Mouse (Mus musculus): ENCODE measurements around the gene Serpinb8.

Gene Serpinb8

DNA sequence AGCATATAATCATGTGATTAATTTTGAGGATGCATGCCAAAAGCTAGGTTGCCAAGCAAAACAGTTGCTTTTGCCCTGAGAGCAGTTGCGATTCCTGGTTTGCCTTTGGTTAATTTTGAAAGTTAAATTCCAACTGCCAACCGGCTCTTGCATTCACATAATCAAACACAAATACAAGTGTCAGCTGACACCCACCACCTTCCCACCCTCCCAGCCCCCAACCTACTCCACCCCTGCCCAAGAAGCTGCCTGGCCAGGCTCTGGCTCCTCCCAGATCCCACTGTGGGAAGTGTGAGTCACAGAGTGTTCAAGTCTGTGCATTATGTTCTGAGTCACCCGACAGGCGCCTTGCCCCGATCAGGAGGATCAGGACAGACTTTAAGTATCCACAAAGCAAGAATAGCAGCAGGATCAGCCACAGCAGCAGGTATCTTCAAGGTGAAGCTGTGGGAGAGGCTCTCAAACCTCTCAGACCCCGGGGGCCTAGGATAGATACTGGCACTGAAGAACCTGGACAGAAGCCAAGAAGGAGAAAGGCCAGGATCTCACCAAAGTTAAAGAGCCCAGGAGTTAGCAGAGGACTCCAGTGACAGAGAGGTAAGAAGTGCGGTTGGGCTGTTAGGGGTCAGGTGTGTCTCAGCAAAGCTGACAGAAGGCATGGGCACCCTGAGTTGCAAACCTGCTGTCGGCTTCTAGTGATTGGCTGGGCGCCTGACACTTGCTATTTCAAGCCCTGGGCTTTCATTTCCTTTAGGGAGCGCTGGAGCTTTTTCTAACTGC, at the start of gene Serpinb8:
Serpinb8 (plus strand) TSS at position 316 of the 780 bp plus-strand sequence.
- DNase-seq (ENCODE audit: extremely low spot score, low spot score): no peak

DNA sequence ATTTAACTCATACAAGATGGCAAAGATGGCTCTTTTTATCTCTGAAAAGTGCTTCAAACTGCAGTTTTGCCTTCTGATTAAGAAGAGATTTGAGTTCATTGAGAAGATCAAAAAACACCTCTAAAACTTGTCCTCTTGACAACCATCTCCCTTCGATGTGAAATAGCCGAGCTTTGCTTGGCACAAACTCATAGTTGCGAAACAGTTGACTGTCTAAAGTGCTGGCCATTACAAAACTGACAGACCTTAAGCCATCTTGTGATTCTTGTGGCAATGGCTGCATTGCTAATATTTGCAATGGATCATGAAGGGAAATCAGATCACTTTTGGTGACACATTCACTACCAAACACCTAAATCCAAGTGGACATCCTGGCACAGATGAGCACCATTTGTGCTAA, 30.3 kb upstream of the Serpinb8 start:
- DNase-seq (ENCODE audit: extremely low spot score, low spot score): no peak

DNA sequence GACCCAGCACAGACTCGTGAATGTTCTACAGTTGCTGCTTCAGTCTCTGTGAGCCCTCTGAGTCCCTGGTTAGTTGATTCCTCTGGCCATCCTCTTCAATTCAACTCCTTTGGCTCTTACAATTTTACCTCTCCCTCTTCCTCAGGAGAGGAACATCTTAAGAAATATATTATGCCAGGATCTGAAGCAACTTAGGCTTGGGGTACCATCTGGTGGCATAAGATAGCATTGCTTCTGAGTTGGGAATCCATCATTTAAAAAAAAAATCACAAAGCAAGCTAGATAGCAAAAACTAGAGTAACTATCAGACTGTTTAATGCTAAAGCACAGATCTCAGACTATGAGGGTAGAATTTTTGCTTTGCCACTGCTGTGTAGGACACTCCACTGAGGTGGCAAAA, 27.7 kb upstream of the Serpinb8 start:
- no peak for DNase-seq (ENCODE audit: extremely low spot score, low spot score)

DNA sequence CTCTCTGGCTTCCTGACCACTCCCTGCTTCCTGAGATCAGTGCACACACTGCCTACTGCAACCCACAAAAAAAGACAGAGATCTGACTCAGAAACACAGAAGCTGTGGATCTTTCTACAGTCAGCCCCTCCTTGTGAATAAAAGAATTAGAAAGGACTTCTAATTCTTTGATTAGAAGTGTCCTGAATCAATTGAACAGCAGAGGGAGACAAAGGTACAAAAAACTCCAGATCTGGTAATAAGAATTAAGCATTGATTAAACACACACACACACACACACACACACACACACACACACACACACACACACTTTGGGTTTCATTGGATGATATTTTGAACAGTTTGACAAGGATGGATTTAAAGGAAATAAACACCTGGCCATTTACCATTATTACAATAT, 24.2 kb upstream of the Serpinb8 start:
- no peak for DNase-seq (ENCODE audit: extremely low spot score, low spot score)

DNA sequence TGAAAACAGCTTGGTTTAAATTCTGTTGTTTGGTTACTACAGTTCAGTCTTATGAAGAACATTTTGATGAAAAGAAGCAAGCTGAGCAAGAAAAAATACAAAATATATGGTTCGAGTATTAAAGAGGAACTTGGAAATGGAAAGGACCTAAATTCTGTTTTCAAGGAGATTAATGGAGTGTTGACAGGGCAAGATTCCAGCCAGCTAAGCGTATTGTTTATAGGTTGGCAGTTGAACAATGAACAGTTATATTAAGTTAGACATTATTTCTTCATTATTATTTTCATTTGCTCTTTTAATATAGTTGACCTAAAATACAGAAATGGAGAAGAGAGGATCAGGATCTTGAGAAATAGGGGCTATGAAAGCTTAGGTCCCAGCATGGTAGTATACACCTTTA, 13.7 kb upstream of the Serpinb8 start:
- DNase-seq (ENCODE audit: extremely low spot score, low spot score): no peak

DNA sequence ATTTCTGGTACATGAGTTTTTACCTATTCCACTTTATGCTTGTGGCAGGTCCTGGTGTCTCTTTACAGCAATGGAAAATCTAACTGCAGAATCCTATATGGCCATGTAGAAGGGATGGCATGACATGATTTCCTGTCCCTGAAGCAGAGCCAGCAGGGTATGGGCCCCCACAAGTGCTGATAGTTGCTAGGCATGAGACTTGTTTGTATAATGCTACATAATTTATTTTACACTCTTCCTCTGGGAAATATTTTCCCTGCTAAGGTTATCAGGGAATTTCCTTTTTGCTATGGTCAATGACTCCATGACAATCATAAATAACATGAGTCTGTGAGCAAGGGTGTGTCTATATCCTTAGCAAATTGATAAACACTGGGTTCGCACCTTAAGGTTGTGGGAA, 12.3 kb upstream of the Serpinb8 start:
- no peak for DNase-seq (ENCODE audit: extremely low spot score, low spot score)

DNA sequence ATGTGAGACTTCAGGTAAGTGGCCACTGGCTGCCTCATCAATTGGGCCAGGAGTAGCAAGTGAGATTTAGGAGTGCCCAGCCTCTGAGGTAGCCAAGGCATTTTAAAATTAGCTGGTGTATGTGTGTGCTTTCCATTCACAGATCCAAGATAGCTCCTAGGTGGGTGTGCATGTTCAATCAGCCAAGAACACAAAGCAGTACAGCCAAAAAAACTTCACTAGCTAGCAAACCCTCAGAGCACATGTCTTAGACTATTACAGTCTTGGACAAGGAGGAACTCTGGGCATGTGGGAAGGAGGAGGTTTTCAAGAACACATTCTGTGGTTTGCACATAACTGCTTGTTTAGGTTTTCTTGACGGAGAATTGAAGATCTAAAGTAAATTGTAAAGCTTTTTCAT, 8.6 kb upstream of the Serpinb8 start:
- no peak for DNase-seq (ENCODE audit: extremely low spot score, low spot score)

DNA sequence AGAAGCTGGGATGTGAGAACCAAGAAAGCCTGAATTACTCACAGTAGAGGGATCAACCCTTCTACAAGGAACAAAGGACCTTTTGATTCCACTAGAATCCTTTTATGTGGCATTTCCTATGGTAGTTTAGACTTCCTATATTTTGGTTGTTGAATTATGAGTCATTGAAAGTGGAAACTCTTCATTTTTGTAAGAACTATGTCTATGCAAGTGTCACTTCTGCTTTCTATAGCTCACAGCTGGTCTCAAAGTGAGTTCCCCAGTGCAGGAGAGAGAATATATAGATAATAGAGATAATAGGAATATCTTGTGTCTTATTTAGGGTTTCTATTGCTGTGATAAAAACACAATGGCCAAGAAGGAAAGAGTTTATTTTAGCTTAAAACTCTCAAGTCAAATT, 6.9 kb upstream of the Serpinb8 start:
- no peak for DNase-seq (ENCODE audit: extremely low spot score, low spot score)

DNA sequence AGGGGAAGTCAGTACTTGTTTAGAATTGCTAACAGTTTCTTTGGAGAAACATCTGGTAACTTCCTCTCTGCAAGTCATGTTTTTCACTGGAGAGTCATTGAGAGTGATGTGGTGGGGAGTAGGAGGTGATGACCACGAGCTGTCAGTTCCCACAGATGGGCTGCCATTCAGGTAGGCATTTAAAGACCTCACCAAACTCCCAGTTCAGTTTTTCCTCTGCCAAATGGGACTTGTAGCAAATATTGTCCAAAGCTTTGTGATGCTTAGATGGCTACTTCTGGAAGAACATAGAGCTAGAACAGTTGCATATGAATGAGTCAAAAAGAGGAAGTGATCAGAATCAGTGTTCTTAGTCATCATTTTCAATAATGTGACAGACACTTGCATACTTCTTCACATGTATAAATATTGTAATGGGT, 5.8 kb upstream of the Serpinb8 start:
- DNase-seq (ENCODE audit: extremely low spot score, low spot score): no peak

DNA sequence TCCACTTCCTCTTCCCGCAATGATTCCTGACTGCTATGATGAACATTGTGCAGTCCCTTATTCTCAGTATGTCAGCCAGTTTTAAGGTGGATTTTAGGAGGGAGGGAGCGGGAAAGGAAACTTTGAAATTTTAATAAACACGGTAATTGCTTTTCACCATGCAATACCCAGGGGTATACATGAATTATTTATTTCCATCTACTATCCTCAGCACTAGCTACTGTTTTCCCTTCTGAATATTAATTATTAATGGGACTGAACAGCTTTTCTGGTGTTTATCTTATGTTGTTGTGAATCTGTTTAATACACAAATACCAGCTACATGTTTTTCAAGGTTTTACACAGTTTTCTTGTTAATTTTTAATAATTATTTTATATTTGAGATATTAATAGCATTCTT, 4.9 kb upstream of the Serpinb8 start:
- no peak for DNase-seq (ENCODE audit: extremely low spot score, low spot score)

DNA sequence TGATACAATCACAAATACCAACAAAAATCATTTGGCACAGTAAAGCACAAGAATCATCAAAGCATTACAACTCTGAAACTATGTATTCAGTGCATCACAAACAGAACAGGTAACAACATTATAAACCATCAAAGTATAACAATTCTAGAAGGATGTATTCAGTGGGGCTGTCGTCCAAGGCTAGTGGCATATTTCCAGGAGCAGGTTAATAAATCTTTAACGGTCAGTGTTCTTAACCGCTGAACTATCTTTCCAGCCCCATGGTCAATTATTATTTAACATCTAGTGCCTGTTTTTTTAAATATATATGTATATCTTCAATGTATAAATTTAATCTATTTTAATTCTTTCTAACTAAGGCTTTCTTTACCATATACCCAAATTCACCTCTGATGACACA, 3.6 kb upstream of the Serpinb8 start:
- DNase-seq (ENCODE audit: extremely low spot score, low spot score): no peak

DNA sequence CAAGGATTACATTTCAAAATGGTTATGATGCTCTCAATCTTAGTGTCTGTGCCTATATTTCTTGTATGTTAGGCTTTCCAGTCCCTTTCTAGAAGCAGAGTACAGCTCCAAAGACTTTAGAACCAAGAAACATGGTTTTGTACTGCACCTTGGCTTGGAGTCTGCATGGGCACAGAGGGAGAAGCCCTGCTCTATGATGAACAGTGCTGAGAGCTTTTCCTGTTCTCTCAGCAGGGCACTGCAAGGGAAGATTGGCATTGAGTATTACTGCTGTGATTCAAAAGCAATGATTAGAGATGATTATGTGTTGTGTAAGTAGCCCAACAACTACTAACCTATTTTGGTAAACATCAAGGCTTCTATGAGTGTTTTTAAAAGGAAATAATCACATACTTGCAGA, 1.6 kb upstream of the Serpinb8 start:
- no peak for DNase-seq (ENCODE audit: extremely low spot score, low spot score)

DNA sequence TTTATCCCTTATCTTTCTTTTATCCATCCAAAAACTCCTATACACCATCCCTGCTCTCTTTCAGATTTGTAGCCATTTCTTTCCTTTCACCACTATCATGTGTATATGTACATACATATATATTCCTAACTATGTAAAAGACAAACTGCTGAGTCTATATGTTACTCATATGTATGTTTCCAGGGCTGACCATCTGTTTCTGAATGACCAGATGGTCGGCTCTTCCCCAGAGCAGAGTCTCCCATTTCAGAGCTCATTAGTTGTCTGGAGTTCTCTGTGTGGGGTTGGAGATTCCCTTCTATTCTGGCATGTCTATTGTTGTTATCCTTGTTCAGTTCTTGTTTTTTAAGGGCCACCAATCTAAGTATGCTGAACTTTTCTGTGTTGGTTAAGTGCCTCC, 1.2 kb upstream of the Serpinb8 start:
- no peak for DNase-seq (ENCODE audit: extremely low spot score, low spot score)

DNA sequence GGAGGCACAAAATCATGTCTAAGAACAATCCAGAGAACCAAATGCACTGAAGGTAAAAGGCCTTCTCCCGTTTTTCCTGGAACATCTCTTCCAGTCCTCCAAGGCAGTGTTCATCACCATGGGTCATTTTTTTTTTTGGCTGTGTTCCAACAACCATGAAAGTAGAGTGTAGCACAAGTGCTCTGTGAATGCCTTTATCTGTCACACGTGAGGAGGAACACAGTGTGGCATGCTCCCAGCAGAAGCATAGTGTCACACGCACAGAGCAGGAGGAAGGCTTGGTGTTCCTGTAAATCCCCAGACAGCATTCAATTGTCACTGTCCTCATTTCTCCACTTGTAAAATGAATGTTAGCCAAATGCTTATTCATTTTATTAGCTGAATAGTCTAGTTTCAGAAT, 2.8 kb downstream of the Serpinb8 start:
- DNase-seq (ENCODE audit: extremely low spot score, low spot score): no peak

DNA sequence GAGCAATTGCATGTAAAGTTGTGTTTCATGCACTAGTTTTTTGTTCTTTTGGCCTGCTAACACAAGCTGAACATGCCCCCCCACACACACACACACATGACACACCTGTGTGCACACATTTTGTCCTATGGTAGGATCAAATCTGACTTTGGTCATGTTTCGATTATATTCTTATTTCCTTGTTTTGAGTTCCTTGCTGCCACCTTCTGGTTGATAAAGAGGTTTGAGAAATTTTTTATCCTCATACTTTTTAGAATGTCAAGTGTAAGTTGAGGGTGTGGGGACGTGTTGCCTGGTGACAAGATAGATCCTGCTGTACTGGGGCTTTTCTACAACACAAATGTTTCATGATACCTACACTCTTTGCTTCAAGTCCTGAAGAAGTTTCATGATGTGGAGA, 3.7 kb downstream of the Serpinb8 start:
- no peak for DNase-seq (ENCODE audit: extremely low spot score, low spot score)

DNA sequence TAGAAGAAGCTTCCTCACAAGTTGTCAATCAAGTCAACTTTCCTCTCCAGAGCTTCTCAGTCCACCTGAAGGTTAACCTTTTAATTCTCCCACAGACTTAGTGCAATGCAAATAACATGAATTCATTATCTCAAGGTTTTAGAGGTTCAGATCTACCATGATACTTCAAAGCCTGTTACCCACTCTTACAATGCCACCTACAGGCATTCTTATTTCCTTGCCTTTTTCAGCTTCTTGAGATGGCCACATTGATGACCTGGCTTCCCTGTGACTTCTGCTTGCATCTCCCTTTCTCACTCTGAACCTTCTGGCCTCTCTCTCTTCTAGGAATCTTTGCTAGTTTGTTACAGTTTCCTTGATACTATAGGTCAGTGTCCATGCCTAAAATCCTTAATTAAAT, 7.1 kb downstream of the Serpinb8 start:
- DNase-seq (ENCODE audit: extremely low spot score, low spot score): no peak

DNA sequence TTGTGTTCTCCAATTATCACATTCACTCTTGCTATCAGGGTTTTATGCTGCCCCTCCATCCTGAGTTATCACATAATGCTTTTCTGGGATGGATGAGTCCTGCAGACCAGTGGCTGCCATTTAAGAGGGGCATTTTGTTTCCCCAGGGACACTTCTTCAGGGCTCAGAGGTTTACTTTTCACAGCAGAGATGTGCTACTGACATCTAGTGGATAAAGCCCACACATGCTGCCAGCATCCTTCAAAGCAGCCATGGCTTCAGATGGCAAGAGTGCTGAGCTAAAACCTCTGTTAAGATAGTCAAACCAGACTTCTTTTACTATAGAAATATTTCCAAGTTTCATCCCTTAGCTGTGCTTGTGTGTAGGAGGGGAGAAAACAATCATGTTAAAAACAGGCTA, 8.7 kb downstream of the Serpinb8 start:
- no peak for DNase-seq (ENCODE audit: extremely low spot score, low spot score)

DNA sequence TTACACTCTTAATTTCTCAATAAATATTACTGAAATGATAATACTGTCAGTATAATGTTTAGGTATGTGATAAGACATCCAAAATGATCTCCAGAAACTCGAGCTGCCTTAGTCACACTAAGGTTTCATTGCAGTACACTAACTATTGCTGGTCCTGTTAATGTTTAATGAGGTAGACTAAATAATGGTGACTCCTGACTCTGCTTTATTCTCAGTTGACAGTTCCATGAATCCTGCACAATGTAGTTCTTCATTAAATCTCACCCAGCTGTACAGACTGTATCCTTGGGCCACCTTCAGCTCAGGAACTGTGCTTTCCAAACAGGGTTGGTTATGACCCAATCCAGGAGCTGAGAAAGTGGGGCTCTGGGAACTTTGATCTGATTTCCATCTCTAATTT, 19.1 kb downstream of the Serpinb8 start:
- no peak for DNase-seq (ENCODE audit: extremely low spot score, low spot score)

DNA sequence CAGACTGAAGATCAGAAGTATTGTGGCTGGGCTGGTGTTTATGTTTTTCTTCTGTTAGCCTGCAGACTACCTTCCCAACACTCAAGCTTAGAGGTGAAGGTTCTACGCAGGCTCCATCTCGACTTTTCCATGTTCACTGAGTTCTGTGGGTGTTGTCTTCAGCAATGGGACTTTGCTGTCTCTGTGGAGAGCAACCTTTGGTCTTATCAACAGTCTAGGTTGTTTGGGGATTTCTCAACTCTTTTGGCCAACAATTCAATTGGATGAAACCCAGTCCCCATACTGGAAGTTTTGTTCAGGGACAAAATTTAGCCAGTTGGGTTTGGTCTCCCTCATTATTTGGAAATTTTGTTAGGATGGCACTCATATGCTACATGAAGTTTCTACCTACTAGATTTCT, 24.3 kb downstream of the Serpinb8 start:
- DNase-seq (ENCODE audit: extremely low spot score, low spot score): no peak

DNA sequence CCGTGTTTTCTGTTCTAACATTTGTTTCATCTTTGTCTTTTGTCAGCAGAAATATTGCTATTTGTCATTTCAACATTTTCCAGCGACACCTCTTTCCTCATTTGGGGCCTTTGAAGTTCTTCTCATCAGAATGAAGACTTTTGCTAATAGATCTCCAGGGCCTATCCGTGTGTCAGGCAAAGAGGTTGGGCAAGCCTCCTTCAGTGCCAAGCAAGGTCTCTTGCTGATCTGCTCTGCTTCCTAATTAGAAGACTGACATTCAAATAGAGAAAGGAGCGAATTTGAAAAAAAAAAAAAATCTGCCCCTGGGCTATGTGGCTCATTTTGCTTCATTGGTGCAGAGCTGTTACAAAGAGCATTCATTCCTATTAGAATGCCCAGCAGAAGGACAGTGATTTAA, 32.2 kb downstream of the Serpinb8 start:
- no peak for DNase-seq (ENCODE audit: extremely low spot score, low spot score)

DNA sequence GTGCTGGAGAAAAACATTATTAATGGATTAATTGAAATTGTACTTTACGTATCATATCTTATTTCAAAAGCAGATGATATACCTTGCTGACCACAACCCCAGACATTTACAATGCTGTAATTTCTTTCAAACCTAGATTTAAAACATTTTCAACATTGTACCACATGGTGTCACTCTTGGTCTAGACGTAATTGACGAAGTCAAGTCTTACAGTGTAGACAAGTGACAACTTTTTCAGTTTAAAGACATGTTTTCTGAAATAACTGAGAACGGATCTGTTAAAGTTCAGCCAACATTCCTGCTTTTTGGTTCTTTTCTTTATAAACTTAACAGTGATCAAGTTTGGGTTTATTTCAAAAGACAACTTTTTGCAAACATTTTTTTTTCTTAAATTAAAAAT, 46.1 kb downstream of the Serpinb8 start:
- no peak for DNase-seq (ENCODE audit: extremely low spot score, low spot score)

DNA sequence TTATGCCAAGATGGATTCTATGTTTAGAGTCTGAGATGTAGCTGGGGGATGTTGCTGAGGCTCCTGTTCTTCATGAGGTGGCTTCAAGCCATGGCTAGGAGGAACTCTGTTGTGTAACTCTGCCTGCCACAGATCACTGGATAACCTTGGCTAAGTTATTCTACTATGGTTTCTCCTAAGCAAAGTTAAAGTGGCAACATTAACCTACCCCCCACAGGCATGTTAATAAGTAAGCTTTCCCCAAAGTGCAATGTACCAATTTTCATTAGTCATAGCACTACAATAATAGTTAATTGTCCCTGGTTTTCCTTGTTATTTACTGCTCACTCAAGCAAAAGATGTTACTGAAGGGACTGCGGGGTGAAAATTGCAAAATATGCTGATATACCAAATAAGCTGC, 48.2 kb downstream of the Serpinb8 start:
- DNase-seq (ENCODE audit: extremely low spot score, low spot score): no peak

DNA sequence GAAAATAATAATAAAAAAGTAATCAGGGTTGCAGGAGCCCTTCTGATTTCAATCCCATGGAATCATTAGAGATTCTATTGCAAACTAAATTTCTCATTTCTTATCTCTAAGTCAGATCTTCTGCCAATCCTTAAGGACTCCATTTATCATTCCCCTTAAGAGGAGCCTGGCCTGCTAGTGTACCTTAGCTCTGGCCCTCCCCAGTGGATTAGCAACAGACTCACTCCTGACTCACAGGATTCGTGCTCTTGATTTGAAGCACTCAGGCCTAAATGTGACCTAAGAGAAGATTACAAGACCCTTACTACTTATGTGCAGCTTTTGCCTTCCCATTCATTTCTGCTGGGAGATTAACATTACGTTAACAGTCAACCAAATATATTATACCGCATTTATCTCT, 48.7 kb downstream of the Serpinb8 start:
- DNase-seq (ENCODE audit: extremely low spot score, low spot score): no peak
